Mouse (Mus musculus) WW6 (cell line): Measurements from ENCODE around the gene Gm10260.

Source experiments
- DNase-seq: peaks from one replicate; pipeline ENCODE4 v3.0.0-alpha.2; 2013; ENCODE audit warnings: low read depth, low spot score

Gene Gm10260

GRCm38 (mm10) chr13:97760532-97760931 lies at the start of gene Gm10260:
Gene Gm10260 (minus strand): TSS chr13:97760632.
- DNase-seq = no peak

- DNase-seq = no peak
Measured at GRCm38 (mm10) chr13:97809828-97810227, 49.4 kb upstream of the Gm10260 start.

- no peak for DNase-seq
Measured at GRCm38 (mm10) chr13:97805907-97806306, 45.5 kb upstream of the Gm10260 start.

GRCm38 (mm10) chr13:97802386-97802785 lies 42.0 kb upstream of the Gm10260 start:
- no peak for DNase-seq

GRCm38 (mm10) chr13:97797462-97797861 lies 37.0 kb upstream of the Gm10260 start:
- no peak for DNase-seq

- DNase-seq = no peak
Measured at GRCm38 (mm10) chr13:97794780-97795179, 34.3 kb upstream of the Gm10260 start.

- DNase-seq = no peak
Measured at GRCm38 (mm10) chr13:97793932-97794331, 33.5 kb upstream of the Gm10260 start.

- no peak for DNase-seq
Measured at GRCm38 (mm10) chr13:97791664-97792063, 31.2 kb upstream of the Gm10260 start.

- no peak for DNase-seq
Measured at GRCm38 (mm10) chr13:97789782-97790450, 29.5 kb upstream of the Gm10260 start.

GRCm38 (mm10) chr13:97785167-97785835 lies 24.9 kb upstream of the Gm10260 start:
- no peak for DNase-seq

- DNase-seq = no peak
Measured at GRCm38 (mm10) chr13:97783423-97784143, 23.2 kb upstream of the Gm10260 start.

- no peak for DNase-seq
Measured at GRCm38 (mm10) chr13:97782063-97782462, 21.6 kb upstream of the Gm10260 start.

GRCm38 (mm10) chr13:97781637-97782036 lies 21.2 kb upstream of the Gm10260 start:
- DNase-seq = no peak

- DNase-seq = no peak
Measured at GRCm38 (mm10) chr13:97780556-97780955, 20.1 kb upstream of the Gm10260 start.

GRCm38 (mm10) chr13:97779657-97780445 lies 19.4 kb upstream of the Gm10260 start:
- no peak for DNase-seq

- no peak for DNase-seq
Measured at GRCm38 (mm10) chr13:97778698-97779194, 18.3 kb upstream of the Gm10260 start.

GRCm38 (mm10) chr13:97777667-97778066 lies 17.2 kb upstream of the Gm10260 start:
- DNase-seq = no peak

GRCm38 (mm10) chr13:97776702-97777101 lies 16.3 kb upstream of the Gm10260 start:
- no peak for DNase-seq

GRCm38 (mm10) chr13:97775907-97776306 lies 15.5 kb upstream of the Gm10260 start:
- no peak for DNase-seq

- no peak for DNase-seq
Measured at GRCm38 (mm10) chr13:97774740-97775425, 14.5 kb upstream of the Gm10260 start.

- DNase-seq = no peak
Measured at GRCm38 (mm10) chr13:97769205-97769604, 8.8 kb upstream of the Gm10260 start.
